Mouse (Mus musculus) testis, postnatal 10 days (tissue): ENCODE data around the gene Cep164.

Source experiments
- DNase-seq: peaks from one replicate; pipeline ENCODE4 v3.0.0; 2021; ENCODE audit warnings: low spot score

Cep164 gene

DNA sequence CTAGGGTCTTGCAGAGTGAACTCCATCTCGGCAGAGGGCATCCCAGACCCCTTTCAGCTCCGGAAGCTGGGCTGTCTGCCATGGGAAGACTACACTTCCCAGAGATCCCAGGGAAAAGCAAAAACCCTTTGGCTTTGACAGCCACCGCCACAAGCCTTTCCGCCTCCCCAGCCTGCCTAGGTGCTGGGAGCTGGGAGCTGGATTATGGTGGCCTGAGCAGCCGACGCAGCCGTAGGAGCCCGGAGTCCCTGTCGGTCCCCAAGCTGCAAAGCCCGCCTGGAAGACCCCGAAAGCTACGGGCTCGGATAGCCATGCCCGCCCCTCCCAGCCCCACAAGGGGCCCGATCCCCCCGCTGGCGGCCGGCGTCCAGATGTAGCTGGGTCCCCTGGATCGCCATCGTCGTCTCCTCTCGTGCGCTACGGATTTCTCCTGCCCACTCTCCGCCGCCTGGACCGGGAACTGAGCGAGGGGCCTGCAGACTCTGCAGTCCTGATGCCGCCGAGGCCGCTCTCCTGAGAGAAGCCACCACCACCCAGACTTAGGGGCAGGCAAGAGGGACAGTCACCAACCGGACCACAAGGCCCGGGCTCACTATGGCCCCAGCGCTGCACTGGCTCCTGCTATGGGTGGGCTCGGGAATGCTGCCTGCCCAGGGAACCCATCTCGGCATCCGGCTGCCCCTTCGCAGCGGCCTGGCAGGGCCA is 10.1 kb upstream of the Cep164 start, which contains the start of gene Bace1:
TSS of gene Bace1 (plus strand) at position 147 of the 705 bp plus-strand sequence.
- peak; percentile 84 for DNase-seq

DNA sequence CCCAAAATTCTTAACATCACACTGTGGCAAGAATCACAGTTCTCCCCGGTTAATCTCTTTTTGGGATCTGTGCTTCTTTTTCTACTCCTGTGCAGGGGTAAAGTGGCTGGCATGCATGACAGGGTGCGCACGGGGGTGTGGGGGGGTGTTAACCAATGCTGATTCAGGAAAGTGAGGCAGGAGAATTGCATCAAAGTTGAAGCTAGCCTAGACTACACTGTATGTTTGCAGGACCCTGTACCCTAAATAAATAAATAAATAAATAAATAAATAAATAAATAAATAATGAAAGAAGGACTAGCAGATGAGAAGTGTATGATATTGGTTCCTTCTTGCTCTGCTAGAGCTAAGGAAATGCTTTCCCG is 9.6 kb upstream of the Cep164 start:
- DNase-seq: no peak

DNA sequence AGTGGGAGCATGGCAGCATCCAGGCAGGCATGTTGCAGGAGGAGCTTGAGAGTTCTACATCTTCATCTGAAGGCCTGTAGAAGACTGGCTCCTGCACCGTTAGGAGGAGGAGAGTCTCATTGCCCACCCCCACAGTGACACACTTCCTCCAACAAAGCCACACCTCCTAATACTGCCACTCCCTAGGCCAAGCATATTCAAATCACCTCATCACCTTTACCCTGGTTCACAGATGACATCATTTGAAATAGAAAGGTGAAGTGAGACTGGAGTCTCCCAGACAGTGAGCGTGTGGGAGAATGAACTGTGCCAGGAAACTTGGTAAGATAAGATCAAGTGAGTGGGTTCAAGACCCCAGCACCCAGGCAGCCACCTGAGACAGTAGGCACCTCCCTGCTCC is 5.0 kb upstream of the Cep164 start:
- no peak for DNase-seq

DNA sequence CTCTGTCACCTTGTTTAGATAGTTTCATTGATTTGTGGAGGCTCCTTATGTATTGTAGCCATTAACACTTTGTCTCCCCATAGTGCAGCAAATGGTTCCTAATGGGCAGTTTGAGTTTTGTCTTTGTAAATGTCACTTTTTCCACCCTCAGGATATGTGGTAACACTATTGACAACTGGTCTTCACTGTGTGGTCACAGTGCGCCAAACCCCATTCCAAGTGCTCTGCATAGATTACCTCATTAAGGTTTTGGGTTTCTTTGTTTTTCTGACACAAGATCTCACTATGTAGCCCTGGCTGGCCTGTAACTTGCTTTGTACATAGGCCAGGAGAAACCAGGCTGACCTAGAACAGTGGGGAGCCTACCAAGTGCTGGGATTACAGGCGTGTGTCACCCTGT is 4.4 kb upstream of the Cep164 start:
- no peak for DNase-seq

DNA sequence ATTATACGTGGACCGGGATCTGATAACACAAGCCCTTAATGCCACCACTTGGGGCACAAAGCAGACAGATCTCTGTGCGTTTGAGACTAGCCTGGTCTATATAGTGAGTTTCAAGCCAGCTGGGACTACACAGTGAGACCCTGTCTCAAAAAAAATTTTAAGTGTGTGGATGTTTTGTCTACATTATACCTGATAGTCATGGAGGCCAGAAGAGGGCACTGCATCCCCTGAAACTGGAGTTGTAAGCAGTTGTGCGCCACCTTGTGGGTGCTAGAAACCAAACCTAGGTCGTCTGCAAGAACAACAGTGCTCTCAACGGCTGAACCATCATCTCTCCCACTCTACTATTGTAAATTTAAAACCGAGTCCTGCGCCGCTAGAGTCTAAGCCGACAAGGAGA is 616 bp upstream of the Cep164 start:
- DNase-seq: peak; percentile 81

DNA sequence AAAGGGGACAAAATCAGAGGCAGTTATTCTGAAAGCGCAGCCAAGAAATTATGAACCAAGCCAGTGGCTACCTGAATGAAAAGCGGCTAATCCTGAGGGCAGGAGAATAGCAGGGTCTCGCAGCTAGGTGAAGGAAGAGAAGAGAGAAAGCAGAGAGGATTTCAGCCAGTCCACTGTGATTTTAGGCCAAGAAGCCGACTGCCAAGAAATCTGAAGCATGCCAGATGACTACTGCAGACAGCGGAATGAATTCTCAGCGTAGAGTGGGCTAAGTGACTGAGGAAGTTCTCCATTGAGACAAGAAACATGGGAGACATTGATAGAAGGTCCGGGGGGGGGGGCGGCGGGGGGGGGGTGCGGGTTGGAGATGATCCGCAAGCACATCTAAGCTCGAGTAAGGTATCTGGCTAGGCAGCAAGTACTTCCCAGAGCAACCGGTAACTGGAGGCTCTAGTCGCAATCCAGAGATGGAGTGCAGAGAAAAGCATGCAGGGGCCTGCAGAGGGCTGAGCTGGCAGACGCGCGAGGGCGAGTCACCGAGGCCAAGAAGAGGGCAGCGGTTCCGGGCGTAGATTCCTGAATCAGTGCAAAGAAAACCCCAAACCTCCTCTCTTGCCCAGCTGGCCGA is 714 bp downstream of the Cep164 start:
- DNase-seq: peak; percentile 63

DNA sequence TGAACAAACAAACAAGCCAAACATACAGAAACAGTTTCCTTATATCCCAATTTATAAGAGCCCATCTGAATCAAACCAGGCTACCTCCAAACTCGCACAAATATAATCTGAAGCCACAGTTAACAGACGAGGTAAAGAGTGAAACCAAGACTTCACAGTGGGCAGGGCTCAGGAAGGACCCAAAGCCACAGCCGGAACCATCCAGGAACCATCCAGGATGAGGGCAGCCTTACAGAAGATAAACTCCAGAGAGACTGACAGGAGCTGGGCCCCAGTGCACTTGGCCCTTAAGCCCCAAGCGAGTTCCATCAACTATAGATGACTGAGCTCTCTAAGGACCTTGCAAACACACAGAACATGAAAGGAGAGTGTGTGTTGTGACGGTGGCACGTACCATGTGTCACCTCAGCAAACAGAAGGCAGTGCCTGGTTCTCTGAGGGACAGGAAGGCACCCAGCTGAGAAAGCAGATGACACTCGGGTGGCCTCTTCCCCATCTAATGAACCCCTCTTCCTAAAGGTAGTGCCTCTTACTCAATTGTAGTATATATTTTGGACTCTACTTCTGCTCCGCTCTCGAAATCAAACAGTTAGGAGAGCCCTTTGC is 10.0 kb downstream of the Cep164 start:
- DNase-seq: no peak

DNA sequence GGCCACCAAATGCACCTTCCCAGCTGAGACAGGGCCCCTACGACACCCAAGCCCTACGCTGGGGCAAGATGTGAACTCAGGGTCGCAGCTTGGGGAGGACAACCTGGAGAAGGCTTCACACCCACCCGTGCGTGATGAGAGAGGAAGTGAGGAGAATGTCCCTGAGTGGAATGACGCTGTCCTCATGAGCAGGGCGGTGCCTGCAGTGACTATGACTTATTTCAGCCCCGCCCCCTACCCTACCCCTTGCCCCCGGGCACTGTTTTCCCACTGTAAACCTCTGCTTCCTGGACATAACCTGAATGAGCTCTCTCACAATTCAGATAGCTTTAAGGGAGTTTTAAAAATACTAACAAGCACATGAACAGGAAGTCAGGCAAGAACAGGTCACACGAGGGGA is 13.0 kb downstream of the Cep164 start:
- DNase-seq: no peak

DNA sequence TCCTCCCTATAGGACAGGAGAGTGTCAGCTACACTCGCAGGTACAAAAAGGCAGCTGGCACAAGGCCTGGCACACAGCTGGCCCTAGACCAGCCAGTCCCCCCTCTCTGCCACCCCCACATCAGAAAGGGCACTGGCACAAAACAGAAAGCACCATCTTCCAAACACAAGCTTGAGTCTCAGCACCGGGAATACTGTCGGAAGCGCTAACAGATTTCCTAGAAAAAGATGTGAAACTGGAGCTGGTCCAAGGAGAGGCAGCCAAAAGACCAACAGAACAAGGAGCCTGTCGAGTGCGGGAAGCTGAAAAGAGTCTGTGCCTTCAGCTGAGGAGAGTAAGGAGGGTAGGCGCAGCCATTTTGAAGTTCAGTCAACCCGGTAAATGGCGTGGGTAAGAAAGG is 13.4 kb downstream of the Cep164 start:
- no peak for DNase-seq

DNA sequence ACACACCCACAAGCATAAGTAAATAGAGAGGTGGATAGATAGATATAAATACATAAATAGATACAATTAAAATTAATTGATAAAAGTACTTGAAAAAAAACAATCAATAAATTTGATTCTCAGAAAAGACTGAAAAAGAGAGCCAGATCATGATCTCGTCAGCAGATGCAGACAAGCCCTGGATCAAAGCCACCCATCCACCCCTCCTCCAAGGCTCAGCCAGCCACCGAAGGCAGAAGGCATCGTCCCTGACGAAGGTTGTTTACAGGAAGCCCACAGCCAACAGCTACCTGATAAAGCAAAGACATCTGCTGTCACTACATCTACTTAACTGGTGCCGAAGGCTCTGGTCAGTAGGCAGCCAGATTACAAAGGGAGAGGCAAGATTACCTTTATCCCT is 16.5 kb downstream of the Cep164 start:
- no peak for DNase-seq

DNA sequence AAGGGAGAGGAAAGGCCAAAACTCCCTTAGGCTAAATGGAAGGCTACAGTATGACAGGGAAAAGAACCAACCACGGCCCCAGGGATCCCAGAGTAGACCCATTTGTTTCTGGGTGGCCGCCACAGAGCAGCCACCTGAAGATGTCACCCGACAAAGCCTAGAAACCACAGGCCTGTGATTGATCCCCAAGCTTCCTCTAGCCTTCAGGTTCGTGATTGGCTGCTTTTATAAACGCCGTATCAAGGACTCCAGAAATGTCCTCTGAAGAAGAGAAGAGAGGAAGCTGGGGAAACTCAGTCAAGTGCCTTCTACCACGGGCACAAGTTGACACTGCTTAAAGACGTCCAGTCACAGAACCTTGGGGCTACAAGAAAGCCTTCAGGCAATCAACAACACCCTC is 20.7 kb downstream of the Cep164 start:
- no peak for DNase-seq

DNA sequence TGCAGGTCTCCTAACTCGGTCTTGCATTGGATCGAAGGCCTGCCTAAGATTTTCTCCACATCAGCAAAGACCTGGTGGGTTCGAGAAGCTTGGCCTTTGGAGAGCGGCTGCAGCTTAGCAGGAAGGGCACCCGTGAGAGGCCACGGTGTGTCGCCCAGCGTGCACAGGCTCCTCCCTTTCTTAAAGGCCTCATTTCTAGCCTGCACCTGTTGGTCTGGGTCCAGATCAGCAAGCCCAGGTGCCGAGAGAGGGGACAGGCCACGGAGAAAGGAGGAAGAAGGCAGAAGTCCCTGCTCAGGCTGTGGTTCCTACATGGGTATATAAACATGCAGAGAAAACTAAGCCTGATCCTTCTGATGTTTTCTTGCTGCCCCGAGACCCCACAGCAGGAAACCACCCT is 21.2 kb downstream of the Cep164 start:
- no peak for DNase-seq

DNA sequence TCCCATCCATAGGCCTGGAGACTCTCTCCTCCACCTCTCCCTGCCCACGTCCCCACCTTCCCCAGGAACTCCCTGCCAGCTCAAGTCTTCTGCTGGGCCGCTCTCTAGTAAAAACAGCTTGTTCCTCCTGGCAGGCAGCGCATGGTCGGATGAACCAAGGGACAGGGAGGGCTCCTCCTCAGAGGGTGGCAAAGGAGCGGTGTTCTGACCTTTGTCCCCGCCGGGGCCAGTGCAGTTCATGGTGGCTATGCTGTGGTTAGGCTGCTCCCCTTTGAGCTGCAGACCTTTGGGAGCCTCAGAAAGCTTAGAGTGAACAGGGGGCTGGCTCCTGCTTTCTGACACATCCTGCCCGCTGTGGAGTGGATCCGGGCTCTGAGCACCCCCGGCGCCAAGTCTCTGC is 21.6 kb downstream of the Cep164 start:
- DNase-seq: no peak

DNA sequence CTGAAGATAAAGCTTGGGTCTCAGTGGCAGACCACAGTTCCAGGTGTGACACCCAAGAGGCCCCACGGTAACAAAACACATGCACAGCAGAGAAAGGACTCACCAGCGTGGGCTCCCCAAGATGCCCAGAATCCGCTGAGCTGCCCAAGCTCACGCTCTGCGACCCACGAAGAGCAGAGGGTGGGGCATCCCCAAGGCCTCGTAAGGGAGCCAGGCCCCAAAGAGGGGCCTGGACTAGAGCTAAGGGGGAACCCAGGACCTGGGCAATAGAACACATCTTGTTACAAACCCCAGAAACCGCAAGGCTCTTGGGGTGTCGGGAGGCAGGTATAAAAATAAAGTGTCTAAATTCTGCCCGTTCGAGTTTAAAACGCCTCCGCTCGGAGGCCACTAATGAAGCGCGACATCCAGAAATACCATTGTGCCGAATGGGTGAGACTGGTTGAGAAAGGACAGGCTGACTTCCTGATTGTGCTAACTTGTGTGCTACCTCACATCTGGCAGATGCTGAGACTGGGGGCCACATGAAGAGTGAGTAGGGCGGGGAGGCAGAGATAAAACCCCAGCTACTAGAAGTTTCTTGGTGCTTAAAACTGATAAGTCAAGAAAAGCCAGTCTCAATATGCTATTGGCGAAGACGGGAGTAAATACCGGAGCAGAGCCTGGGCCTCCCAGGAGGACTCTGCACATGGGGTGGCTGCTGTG is 25.3 kb downstream of the Cep164 start:
- no peak for DNase-seq

DNA sequence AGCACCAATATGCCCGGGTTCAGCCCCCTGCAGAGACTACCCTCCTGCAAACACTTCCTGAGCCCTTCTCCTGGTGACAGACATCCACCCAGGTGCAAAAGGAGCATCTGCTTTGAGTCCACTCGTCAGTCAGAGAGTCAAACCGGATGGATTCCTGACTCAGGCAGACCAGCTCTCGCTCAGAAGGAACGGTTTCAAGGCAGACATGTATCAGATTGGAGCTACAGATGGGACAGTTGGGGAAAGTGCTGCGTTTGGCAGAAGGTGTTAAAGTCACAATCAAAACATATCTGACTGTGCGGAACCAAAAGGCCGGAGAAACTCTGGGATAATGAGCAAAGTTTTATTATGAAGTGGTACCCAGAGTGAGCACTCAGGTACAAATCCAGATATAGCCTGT is 29.1 kb downstream of the Cep164 start:
- no peak for DNase-seq

DNA sequence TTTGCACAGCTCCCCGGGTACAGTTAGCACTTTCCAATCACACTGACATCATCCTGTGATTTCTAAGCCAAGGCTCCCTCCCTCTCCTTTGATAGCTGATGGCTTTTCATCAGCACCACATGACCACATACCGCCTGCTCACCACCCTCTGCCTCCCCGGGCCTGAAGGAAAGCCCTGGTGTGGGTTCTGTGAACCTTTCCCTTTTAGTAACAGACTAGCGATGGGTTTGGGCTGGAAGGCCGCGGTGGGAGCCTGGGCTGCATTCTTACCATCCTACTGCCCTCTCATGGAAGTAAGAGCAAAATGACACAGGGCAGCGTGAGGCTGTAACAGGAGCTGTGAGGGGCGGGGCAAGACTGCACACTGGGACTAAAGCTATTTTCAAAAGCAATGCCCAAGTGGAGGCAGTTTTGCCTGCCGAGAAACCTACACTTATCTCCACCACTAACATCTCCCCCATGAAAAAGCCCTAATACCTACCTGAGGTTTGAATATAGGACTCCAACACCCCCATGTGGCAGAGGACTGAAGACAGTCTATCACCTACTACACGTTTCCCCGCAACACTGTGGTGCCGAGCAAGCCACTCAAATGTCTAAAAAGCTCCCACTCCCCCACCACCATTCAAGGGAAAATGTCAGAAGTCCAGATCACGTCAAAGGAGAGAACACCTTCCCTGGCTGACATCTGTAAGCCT is 29.9 kb downstream of the Cep164 start:
- DNase-seq: peak; percentile 56

DNA sequence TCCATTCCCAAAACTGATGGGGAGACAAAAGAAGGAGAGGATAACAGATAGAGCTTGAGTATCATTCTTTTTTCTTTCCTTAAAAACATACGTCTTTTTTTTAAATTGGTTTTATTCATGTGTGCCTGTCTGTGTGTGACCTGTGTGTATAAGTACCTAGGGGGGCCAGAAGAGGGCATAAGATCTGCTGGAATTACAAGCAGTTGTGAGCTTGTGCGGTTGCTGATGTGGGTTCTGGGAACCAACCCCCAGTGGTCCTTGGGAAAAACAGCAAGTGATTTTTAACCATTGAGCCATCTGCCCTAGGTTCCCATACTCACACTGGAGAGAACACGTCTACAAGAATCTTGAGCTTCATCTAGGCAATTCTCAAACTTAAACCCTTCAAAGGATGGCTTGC is 31.2 kb downstream of the Cep164 start:
- DNase-seq: no peak

DNA sequence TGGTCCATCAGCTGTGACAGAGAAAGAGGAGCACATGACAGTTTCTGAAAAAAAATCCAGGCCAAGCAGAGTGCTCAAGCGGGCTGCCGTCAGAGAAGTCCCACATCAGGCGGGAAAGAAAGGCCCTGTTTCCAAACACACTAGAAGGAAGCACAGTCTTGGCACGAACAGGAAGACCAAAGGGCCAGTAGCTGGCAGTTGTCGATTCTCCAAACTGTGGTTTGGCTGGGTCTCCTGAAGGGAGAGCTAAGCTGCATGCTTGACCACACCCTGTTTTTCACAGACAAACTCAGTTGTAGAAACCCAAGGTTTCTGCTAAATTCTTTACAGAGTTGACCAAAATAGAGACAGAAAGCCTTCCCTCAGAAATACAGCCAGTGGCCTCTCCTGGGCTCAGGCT is 32.8 kb downstream of the Cep164 start:
- DNase-seq: no peak

DNA sequence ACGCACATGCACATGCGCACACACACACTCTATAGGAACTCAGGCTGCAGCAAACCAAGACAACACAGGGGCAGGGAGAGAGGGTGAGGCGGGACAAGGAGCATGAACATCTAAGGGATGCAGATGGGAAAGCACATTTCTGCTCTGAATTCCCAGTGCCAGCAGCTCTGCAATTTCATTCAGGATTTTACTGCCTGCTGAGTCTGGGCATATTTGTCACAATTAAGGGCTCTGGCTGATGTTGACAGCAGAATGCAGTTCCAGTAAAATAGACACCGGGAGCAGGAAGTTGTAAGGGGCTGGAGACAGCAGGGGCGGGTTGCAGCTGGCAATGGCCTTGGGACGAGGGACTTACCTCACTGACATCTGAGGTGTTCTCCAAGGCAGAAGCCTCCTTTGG is 34.8 kb downstream of the Cep164 start:
- DNase-seq: no peak

DNA sequence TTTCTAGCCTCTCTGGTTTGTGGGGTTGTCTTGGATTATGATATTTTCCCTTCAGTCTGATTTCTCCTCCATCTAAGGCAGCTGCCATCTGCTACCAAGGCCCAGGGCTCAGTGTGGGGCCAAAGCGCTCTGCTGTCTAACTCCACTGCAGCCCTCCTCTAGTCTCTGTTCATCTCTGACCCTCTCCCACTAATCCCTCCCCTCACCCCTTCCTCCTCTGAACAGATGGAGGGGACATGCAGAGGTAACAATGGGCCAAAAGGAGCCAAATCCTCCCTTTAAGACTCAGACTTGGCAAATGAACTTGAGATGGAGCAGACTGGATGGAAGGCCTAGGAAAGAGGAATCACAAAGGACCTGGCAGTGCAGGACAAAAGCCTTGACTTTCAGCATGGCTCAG is 36.3 kb downstream of the Cep164 start:
- no peak for DNase-seq

DNA sequence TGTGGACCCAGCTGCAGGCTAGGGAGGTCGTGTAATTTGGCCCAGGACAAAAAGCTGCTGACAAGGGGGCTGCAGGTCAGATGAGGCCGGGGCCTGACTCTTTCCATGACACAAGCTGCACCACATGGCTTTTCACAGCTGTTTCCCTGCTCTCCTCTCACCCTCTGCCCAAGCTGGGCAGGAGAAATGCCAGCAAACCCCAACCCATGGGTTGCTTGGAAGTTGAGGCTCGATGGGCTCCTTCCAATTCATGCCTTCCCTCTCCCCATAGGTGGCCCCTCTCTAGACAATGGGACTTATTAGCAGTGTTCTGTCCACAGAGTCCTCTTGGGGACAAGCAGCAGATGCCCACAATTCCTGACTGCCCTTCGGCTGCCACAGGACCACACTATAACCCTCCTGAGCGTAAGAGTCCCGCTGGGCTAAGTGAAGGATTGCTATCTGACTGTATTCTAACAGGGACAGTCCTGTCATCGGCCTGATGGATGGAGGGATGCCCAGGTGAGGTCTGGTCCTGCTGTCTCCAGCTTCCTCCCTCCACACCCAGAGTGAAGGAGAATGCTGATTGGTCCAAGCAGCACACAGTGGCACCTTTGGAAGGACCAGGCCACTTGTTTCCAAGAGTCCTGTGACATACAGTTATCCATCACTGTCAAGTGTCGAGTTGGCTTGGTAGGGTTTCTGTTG is 36.9 kb downstream of the Cep164 start:
- no peak for DNase-seq

DNA sequence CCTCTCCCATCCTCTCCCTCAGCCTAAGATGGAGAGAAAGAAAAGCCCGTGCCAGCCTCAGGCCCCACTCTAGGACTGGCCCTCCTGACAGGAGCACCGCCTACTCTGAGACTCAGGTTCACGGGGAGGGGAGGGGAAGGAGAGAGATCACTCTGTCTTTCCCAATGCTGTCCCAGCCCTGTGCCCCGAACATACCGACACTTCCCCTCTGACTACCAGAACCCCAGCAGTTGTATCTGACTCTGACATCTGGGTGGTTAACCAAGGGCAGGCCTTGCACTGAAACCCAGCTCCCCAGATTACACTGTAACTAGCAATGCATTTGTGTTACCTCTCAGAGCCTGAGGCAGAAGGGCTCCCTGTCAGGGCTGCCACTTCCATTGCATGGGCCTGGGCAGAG is 40.1 kb downstream of the Cep164 start:
- DNase-seq: no peak
